Mouse (Mus musculus): ENCODE data around the gene Gm13271. TPM values are rescaled to one million over a fixed set of nuclear protein-coding genes. Genes with fewer than 3 reads are reported as not detected.

The Gm13271 gene
- polyA plus RNA-seq, 1 experiment from 2014 or later: not detected

- DNase-seq (ENCODE audit: low spot score) (no peak), ATAC-seq (ENCODE audit: insufficient number of reproducible peaks, low FRiP score, low TSS enrichment, low read depth) (no peak)
- no peaks in the 10 kb centered on the region for H3K9me3 ChIP-seq (ENCODE audit: control insufficient read depth, low read length)
- H3K9ac ChIP-seq (ENCODE audit: low read length): no peak overlapping the region
- WGBS: 89% methylated on average over 6 of the region's 6 CpGs
- no peak overlapping the region for H3K4me2 ChIP-seq (ENCODE audit: low read depth, severe bottlenecking)
- H3K27ac ChIP-seq (replicated peaks; ENCODE audit: low read depth, low read length): no peak overlapping the region
- no peaks in the 10 kb centered on the region for H3K27me3 ChIP-seq (ENCODE audit: control insufficient read depth, insufficient read depth, low read length)
- H3K36me3 ChIP-seq (ENCODE audit: control insufficient read depth, insufficient read depth, low read length): no peaks in the 10 kb centered on the region
- H3K4me3 ChIP-seq (ENCODE audit: low read depth, low read length): no peak overlapping the region
- no peaks in the 10 kb centered on the region for H3K4me1 ChIP-seq (ENCODE audit: control insufficient read depth, insufficient read depth, low read length)
Observed at GRCm38 (mm10) chr4:88726727-88727126, 27.9 kb upstream of the Gm13271 start.

GRCm38 (mm10) chr4:88727324-88727723 lies 27.3 kb upstream of the Gm13271 start:
- H3K4me3 ChIP-seq (ENCODE audit: low read depth, low read length): no peak overlapping the region
- no peak overlapping the region for H3K27ac ChIP-seq (replicated peaks; ENCODE audit: low read depth, low read length)
- no peak overlapping the region for H3K9ac ChIP-seq (ENCODE audit: low read length)
- no peaks in the 10 kb centered on the region for H3K36me3 ChIP-seq (ENCODE audit: control insufficient read depth, insufficient read depth, low read length)
- ATAC-seq (ENCODE audit: insufficient number of reproducible peaks, low FRiP score, low TSS enrichment, low read depth) (0 out of 2 replicates have a peak, but pooled peaks have one; percentile 67), DNase-seq (ENCODE audit: low spot score) (no peak)
- no peak overlapping the region for H3K4me2 ChIP-seq (ENCODE audit: low read depth, severe bottlenecking)
- 0% methylated on average over 1 of the region's 1 CpGs for WGBS
- H3K27me3 ChIP-seq (ENCODE audit: control insufficient read depth, insufficient read depth, low read length): no peaks in the 10 kb centered on the region
- no peaks in the 10 kb centered on the region for H3K4me1 ChIP-seq (ENCODE audit: control insufficient read depth, insufficient read depth, low read length)
- no peaks in the 10 kb centered on the region for H3K9me3 ChIP-seq (ENCODE audit: control insufficient read depth, low read length)

GRCm38 (mm10) chr4:88738480-88738879 lies 16.2 kb upstream of the Gm13271 start:
- Histone ChIP-seq H3K9ac (ENCODE audit: low read length) (no peak overlapping the region), H3K27me3 (ENCODE audit: control insufficient read depth, insufficient read depth, low read length) (no peaks in the 10 kb centered on the region), H3K9me3 (ENCODE audit: control insufficient read depth, low read length) (no peaks in the 10 kb centered on the region), H3K27ac (replicated peaks; ENCODE audit: low read depth, low read length) (no peak overlapping the region), H3K36me3 (ENCODE audit: control insufficient read depth, insufficient read depth, low read length) (no peaks in the 10 kb centered on the region), H3K4me1 (ENCODE audit: control insufficient read depth, insufficient read depth, low read length) (no peaks in the 10 kb centered on the region), H3K4me3 (ENCODE audit: low read depth, low read length) (no peak overlapping the region), H3K4me2 (ENCODE audit: low read depth, severe bottlenecking) (no peak overlapping the region)
- ATAC-seq (ENCODE audit: insufficient number of reproducible peaks, low FRiP score, low TSS enrichment, low read depth) (no peak), DNase-seq (ENCODE audit: low spot score) (peak; percentile 89)
- 5% methylated on average over 2 of the region's 2 CpGs for WGBS

- no peak for ATAC-seq (ENCODE audit: insufficient number of reproducible peaks, low FRiP score, low TSS enrichment, low read depth)
- H3K27ac ChIP-seq (replicated peaks; ENCODE audit: low read depth, low read length): no peak overlapping the region
- H3K4me3 ChIP-seq (ENCODE audit: low read depth, low read length): no peak overlapping the region
- H3K4me2 ChIP-seq (ENCODE audit: low read depth, severe bottlenecking): no peak overlapping the region
- no peaks in the 10 kb centered on the region for H3K9me3 ChIP-seq (ENCODE audit: control insufficient read depth, low read length)
- H3K27me3 ChIP-seq (ENCODE audit: control insufficient read depth, insufficient read depth, low read length): no peaks in the 10 kb centered on the region
- H3K9ac ChIP-seq (ENCODE audit: low read length): no peak overlapping the region
- no peak for DNase-seq (ENCODE audit: low spot score)
- 85% methylated on average over 6 of the region's 6 CpGs for WGBS
- no peaks in the 10 kb centered on the region for H3K4me1 ChIP-seq (ENCODE audit: control insufficient read depth, insufficient read depth, low read length)
- no peaks in the 10 kb centered on the region for H3K36me3 ChIP-seq (ENCODE audit: control insufficient read depth, insufficient read depth, low read length)
Observed at GRCm38 (mm10) chr4:88739036-88739435, 15.6 kb upstream of the Gm13271 start.

- 95% methylated on average over 4 of the region's 4 CpGs for WGBS
- DNase-seq (ENCODE audit: low spot score) (no peak), ATAC-seq (ENCODE audit: insufficient number of reproducible peaks, low FRiP score, low TSS enrichment, low read depth) (no peak)
- Histone ChIP-seq H3K36me3 (ENCODE audit: control insufficient read depth, insufficient read depth, low read length) (no peaks in the 10 kb centered on the region), H3K27me3 (ENCODE audit: control insufficient read depth, insufficient read depth, low read length) (no peaks in the 10 kb centered on the region), H3K4me1 (ENCODE audit: control insufficient read depth, insufficient read depth, low read length) (no peaks in the 10 kb centered on the region), H3K27ac (replicated peaks; ENCODE audit: low read depth, low read length) (no peak overlapping the region), H3K9ac (ENCODE audit: low read length) (no peak overlapping the region), H3K4me2 (ENCODE audit: low read depth, severe bottlenecking) (no peak overlapping the region), H3K9me3 (ENCODE audit: control insufficient read depth, low read length) (no peaks in the 10 kb centered on the region), H3K4me3 (ENCODE audit: low read depth, low read length) (no peak overlapping the region)
Observed at GRCm38 (mm10) chr4:88741426-88741825, 13.2 kb upstream of the Gm13271 start.

- no peaks in the 10 kb centered on the region for H3K9me3 ChIP-seq (ENCODE audit: control insufficient read depth, low read length)
- no peak overlapping the region for H3K4me3 ChIP-seq (ENCODE audit: low read depth, low read length)
- no peaks in the 10 kb centered on the region for H3K27me3 ChIP-seq (ENCODE audit: control insufficient read depth, insufficient read depth, low read length)
- ATAC-seq (ENCODE audit: insufficient number of reproducible peaks, low FRiP score, low TSS enrichment, low read depth): no peak
- H3K27ac ChIP-seq (replicated peaks; ENCODE audit: low read depth, low read length): no peak overlapping the region
- no peak overlapping the region for H3K9ac ChIP-seq (ENCODE audit: low read length)
- H3K4me2 ChIP-seq (ENCODE audit: low read depth, severe bottlenecking): no peak overlapping the region
- no peak for DNase-seq (ENCODE audit: low spot score)
- H3K4me1 ChIP-seq (ENCODE audit: control insufficient read depth, insufficient read depth, low read length): no peaks in the 10 kb centered on the region
- 72% methylated on average over 7 of the region's 7 CpGs for WGBS
- no peaks in the 10 kb centered on the region for H3K36me3 ChIP-seq (ENCODE audit: control insufficient read depth, insufficient read depth, low read length)
Observed at GRCm38 (mm10) chr4:88742771-88743371, 11.8 kb upstream of the Gm13271 start.

- H3K9me3 ChIP-seq (ENCODE audit: control insufficient read depth, low read length): no peaks in the 10 kb centered on the region
- WGBS: 80% methylated on average over 3 of the region's 3 CpGs
- no peaks in the 10 kb centered on the region for H3K27me3 ChIP-seq (ENCODE audit: control insufficient read depth, insufficient read depth, low read length)
- ATAC-seq (ENCODE audit: insufficient number of reproducible peaks, low FRiP score, low TSS enrichment, low read depth) (no peak), DNase-seq (ENCODE audit: low spot score) (no peak)
- H3K4me3 ChIP-seq (ENCODE audit: low read depth, low read length): no peak overlapping the region
- no peak overlapping the region for H3K27ac ChIP-seq (replicated peaks; ENCODE audit: low read depth, low read length)
- no peak overlapping the region for H3K4me2 ChIP-seq (ENCODE audit: low read depth, severe bottlenecking)
- H3K36me3 ChIP-seq (ENCODE audit: control insufficient read depth, insufficient read depth, low read length): no peaks in the 10 kb centered on the region
- H3K4me1 ChIP-seq (ENCODE audit: control insufficient read depth, insufficient read depth, low read length): no peaks in the 10 kb centered on the region
- no peak overlapping the region for H3K9ac ChIP-seq (ENCODE audit: low read length)
Observed at GRCm38 (mm10) chr4:88744207-88744606, 10.5 kb upstream of the Gm13271 start.

GRCm38 (mm10) chr4:88749926-88750325 lies 4.7 kb upstream of the Gm13271 start:
- no peak for ATAC-seq (ENCODE audit: insufficient number of reproducible peaks, low FRiP score, low TSS enrichment, low read depth)
- Histone ChIP-seq H3K4me3 (ENCODE audit: low read depth, low read length) (no peak overlapping the region), H3K27me3 (ENCODE audit: control insufficient read depth, insufficient read depth, low read length) (no peaks in the 10 kb centered on the region), H3K27ac (replicated peaks; ENCODE audit: low read depth, low read length) (no peak overlapping the region), H3K4me2 (ENCODE audit: low read depth, severe bottlenecking) (no peak overlapping the region), H3K36me3 (ENCODE audit: control insufficient read depth, insufficient read depth, low read length) (no peaks in the 10 kb centered on the region), H3K4me1 (ENCODE audit: control insufficient read depth, insufficient read depth, low read length) (no peaks in the 10 kb centered on the region), H3K9me3 (ENCODE audit: control insufficient read depth, low read length) (no peaks in the 10 kb centered on the region), H3K9ac (ENCODE audit: low read length) (no peak overlapping the region)
- WGBS: 29% methylated on average over 6 of the region's 6 CpGs
- no peak for DNase-seq (ENCODE audit: low spot score)

Data from limb, embryonic 11.5 days (tissue).